Mouse (Mus musculus) stomach, embryonic 15.5 days (tissue): Measurements from ENCODE around the gene Mindy3. TPM values are rescaled to one million over a fixed set of nuclear protein-coding genes. Genes with fewer than 3 reads are reported as not detected.

Source experiments
- ATAC-seq: fragments of 200-750 bp; cut with Nextera tagmentation; 2 replicates; pipeline ENCODE4 v1.8.0; 2017; ENCODE audit warnings: low read depth, moderate number of reproducible peaks, moderate TSS enrichment; ENCODE audit not compliant: insufficient read depth, low FRiP score
- H3K27ac ChIP-seq: fragments of 300-500 bp; sonication (generic); 2 replicates; pipeline ENCODE4 v1.5.1; 2015; ENCODE audit warnings: mild to moderate bottlenecking, inconsistent platforms
- H3K27me3 ChIP-seq: fragments of 300-500 bp; sonication (generic); replicated peaks from 2 replicates; pipeline ENCODE4 v1.6.1; 2015; ENCODE audit warnings: inconsistent platforms
- H3K36me3 ChIP-seq: fragments of 300-500 bp; sonication (generic); 2 replicates; pipeline ENCODE4 v1.6.1; 2015; ENCODE audit warnings: inconsistent platforms
- H3K4me1 ChIP-seq: fragments of 300-500 bp; sonication (generic); 2 replicates; pipeline ENCODE4 v1.6.1; 2015; ENCODE audit warnings: inconsistent platforms
- H3K4me2 ChIP-seq: fragments of 300-500 bp; sonication (generic); 2 replicates; pipeline ENCODE4 v1.6.1; 2015; ENCODE audit warnings: mild to moderate bottlenecking, inconsistent platforms
- H3K4me3 ChIP-seq: fragments of 300-500 bp; sonication (generic); replicated peaks from 2 replicates; pipeline ENCODE4 v1.5.1; 2015; ENCODE audit warnings: inconsistent platforms
- H3K9ac ChIP-seq: fragments of 300-500 bp; sonication (generic); 2 replicates; pipeline ENCODE4 v1.6.1; 2015; ENCODE audit warnings: inconsistent platforms
- H3K9me3 ChIP-seq: fragments of 300-500 bp; sonication (generic); 2 replicates; pipeline ENCODE4 v1.6.1; 2016; ENCODE audit warnings: inconsistent platforms
- WGBS: fragments of 180-500 bp; shearing (Covaris S2); methylation state at CpG from one replicate; pipeline ENCODE4 v1.1.7; 2015; 5-methylcytosine and 5-hydroxymethylcytosine counted together
- polyA plus RNA-seq: library from polyadenylated mRNA; unstranded; fragments of >200 nt; fragmentation: Nextera tagmentation; extraction: Ambion mirVana; gene quantifications from 2 replicates; pipeline ENCODE4 v1.2.1, GENCODE M21; 2015

Mindy3 gene
- polyA plus RNA-seq, 1 experiment from 2014 or later, result 23.5 TPM

GRCm38 (mm10) chr2:12297287-12297686 lies 122.0 kb downstream of the Mindy3 start:
- WGBS, result 80% methylated on average over 5 of the region's 5 CpGs
- H3K9ac ChIP-seq, result no peak overlapping the region
- H3K9me3 ChIP-seq, result no peaks in the 10 kb centered on the region
- ATAC-seq, result no peak
- H3K4me3 ChIP-seq, result no peak overlapping the region
- H3K4me1 ChIP-seq, result no peaks in the 10 kb centered on the region
- H3K36me3 ChIP-seq, result no peaks in the 10 kb centered on the region
- H3K4me2 ChIP-seq, result no peak overlapping the region
- H3K27ac ChIP-seq, result no peak overlapping the region
- H3K27me3 ChIP-seq, result no peaks in the 10 kb centered on the region

Other genes starting within 250 kb of the Mindy3 start
- 16.7 and 18.4 TPM in 2 replicates for gene Itga8, start 117.5 kb downstream of the Mindy3 start, polyA plus RNA-seq